Mouse (Mus musculus): ENCODE results near the gene Efcab14.

DNA sequence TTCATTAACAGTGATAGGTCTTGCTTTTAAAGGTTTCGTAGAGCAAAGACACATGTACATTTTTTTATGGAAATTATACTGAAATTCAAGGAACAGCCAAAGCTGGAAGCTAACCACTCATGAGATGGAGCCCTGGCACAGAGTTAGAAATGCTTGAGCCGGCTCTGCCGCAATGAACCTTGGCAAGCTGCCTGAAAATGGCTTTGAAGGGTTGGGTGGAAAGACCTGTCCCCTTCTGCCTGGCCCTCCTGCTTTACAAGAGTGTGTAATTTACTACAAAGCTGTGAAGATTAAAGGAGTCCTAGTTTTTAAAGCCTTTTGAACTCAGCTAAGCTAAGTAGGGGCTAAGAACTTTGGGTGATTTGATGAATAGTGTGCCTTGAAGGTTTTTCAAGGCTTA, 23.7 kb downstream of the Efcab14 start:
- no peak for TF ChIP-seq CTCF (IDR thresholded peaks at IDR 0.05; ENCODE audit: low read depth, low read length)
- TF ChIP-seq GATA1 (IDR thresholded peaks at IDR 0.05; ENCODE audit: borderline replicate concordance, low read length), result no peak
- no peak for TF ChIP-seq GATA2 (IDR thresholded peaks at IDR 0.05; ENCODE audit: borderline replicate concordance, low read depth, low read length)
- TF ChIP-seq POLR2AphosphoS5 (IDR thresholded peaks at IDR 0.05; ENCODE audit: insufficient replicate concordance, low read depth, low read length), result no peak
- TF ChIP-seq TAL1 (conservative IDR thresholded peaks at IDR 0.05; ENCODE audit: low read depth, low read length), result no peak

Data from G1E (cell line).